Mouse (Mus musculus) liver, embryonic 16.5 days (tissue): ENCODE results near the gene Mrpl47. TPM values are rescaled to one million over a fixed set of nuclear protein-coding genes. Genes with fewer than 3 reads are reported as not detected.
A peak's percentile ranks its signal among the peaks of the same experiment; 100 is the strongest.
"Not testable (repeated sequence)": the region's sequence is repeated elsewhere in the genome, so short reads cannot be mapped to it uniquely, and the experiment has no call there.

Experiments
- ATAC-seq: fragments of 200-750 bp; cut with Nextera tagmentation; 2 replicates; pipeline ENCODE4 v1.8.0; 2017; ENCODE audit warnings: low read depth, mild to moderate bottlenecking, moderate number of reproducible peaks, moderate library complexity
- H3K27ac ChIP-seq: fragments of 300-500 bp; sonication (generic); 2 replicates; pipeline ENCODE4 v1.5.1; 2014; ENCODE audit warnings: mild to moderate bottlenecking, low read length
- H3K27me3 ChIP-seq: fragments of 300-500 bp; sonication (generic); 2 replicates; pipeline ENCODE4 v1.6.1; 2014; ENCODE audit warnings: low read depth, low read length, mixed read lengths; ENCODE audit not compliant: control insufficient read depth, insufficient read depth
- H3K36me3 ChIP-seq: fragments of 300-500 bp; sonication (generic); 2 replicates; pipeline ENCODE4 v1.6.1; 2014; ENCODE audit warnings: mild to moderate bottlenecking; ENCODE audit not compliant: control insufficient read depth, insufficient read depth
- H3K4me1 ChIP-seq: fragments of 300-500 bp; sonication (generic); 2 replicates; pipeline ENCODE4 v1.6.1; 2014; ENCODE audit warnings: low read depth, low read length, mixed read lengths; ENCODE audit not compliant: control insufficient read depth
- H3K4me2 ChIP-seq: fragments of 300-500 bp; sonication (generic); 2 replicates; pipeline ENCODE4 v1.6.1; 2014; ENCODE audit warnings: low read depth, low read length, mixed read lengths
- H3K4me3 ChIP-seq: fragments of 300-500 bp; sonication (generic); 2 replicates; pipeline ENCODE4 v1.5.1; 2014; ENCODE audit warnings: low read depth, mild to moderate bottlenecking, low read length
- H3K9ac ChIP-seq: fragments of 300-500 bp; sonication (generic); 2 replicates; pipeline ENCODE4 v1.6.1; 2014; ENCODE audit warnings: low read depth, low read length
- H3K9me3 ChIP-seq: fragments of 300-500 bp; sonication (generic); replicated peaks from 2 replicates; pipeline ENCODE4 v1.6.1; 2016; ENCODE audit warnings: low read length; ENCODE audit not compliant: control insufficient read depth
- WGBS: fragments of 180-500 bp; shearing (Covaris S2); extraction: QIAGEN DNeasy Blood & Tissue Kit; methylation state at CpG from one replicate; pipeline ENCODE4 v1.1.7; 2014; ENCODE audit not compliant: insufficient replicate concordance; 5-methylcytosine and 5-hydroxymethylcytosine counted together
- polyA plus RNA-seq: library from polyadenylated mRNA; unstranded; fragments of >200 nt; fragmentation: Nextera tagmentation; extraction: Ambion mirVana; gene quantifications from 2 replicates; pipeline ENCODE4 v1.2.1, GENCODE M21; 2015

Gene Mrpl47
- polyA plus RNA-seq, 1 experiment from 2014 or later: 12.7 TPM

GRCm38 (mm10) chr3:32745001-32745400 lies 7.6 kb upstream of the Mrpl47 start:
- no peak overlapping the region for H3K27ac ChIP-seq
- H3K27me3 ChIP-seq: no peaks in the 10 kb centered on the region
- no peak overlapping the region for H3K4me2 ChIP-seq
- no peaks in the 10 kb centered on the region for H3K4me1 ChIP-seq
- H3K4me3 ChIP-seq: no peak overlapping the region
- H3K9ac ChIP-seq: no peak overlapping the region
- no peaks in the 10 kb centered on the region for H3K9me3 ChIP-seq
- ATAC-seq: no peak
- H3K36me3 ChIP-seq: peaks cover 21% of the 10 kb centered on the region
- WGBS: 79% methylated on average over 6 of the region's 6 CpGs

DNA sequence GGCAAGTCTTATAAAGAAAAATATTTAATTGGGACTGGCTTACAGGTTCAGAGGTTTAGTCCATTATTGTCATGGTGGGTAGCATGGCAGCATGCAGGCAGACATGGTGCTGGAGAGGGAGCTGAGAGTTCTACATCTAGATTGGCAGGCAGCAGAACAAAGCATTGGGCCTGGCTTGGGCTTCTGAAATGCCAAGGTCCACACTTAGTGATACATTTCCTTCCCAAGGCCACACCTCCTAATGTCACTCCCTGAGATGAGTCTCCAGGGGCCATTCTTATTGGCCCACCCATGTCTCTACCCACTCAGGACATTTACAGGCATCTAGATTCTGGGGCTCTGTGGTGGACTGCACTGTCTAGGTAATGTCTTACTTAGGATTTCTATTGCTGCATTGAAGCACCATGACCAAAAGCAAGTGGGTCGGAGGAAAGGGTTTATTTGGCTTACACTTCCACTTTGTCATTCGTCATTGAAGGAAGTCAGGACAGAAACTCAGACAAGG lies 4.9 kb upstream of the Mrpl47 start:
- H3K27ac ChIP-seq: no peak overlapping the region
- H3K36me3 ChIP-seq: peaks cover 11% of the 10 kb centered on the region
- no peaks in the 10 kb centered on the region for H3K27me3 ChIP-seq
- WGBS: 52% methylated on average over 2 of the region's 2 CpGs
- H3K9ac ChIP-seq: no peak overlapping the region
- H3K4me1 ChIP-seq: peaks cover 10% of the 10 kb centered on the region
- no peak for ATAC-seq
- H3K4me2 ChIP-seq: no peak overlapping the region
- H3K9me3 ChIP-seq: no peaks in the 10 kb centered on the region
- H3K4me3 ChIP-seq: no peak overlapping the region

DNA sequence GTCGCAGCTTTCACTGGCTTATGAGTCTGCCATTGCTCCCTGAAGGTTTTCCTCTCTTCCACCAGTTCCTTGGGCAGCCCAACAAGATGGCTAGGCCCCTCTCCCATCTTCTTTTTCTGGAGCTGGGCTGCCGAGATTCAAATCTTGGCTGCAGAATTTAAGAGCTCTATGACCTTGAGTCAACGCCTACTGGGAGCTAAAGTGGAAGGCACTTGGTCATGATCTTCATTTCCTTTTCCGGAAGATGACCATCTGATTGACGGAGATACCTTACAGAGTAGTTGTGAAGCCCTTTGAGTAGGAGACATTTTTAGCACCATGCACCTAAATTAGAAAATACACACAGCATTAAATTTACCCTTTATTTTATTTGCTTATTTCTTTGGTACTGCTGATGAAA lies 1.1 kb upstream of the Mrpl47 start:
- H3K4me3 ChIP-seq: no peak overlapping the region
- H3K27ac ChIP-seq: no peak overlapping the region
- whole genome bisulfite sequencing: 83% methylated on average over 5 of the region's 5 CpGs
- H3K9ac ChIP-seq: no peak overlapping the region
- H3K27me3 ChIP-seq: no peaks in the 10 kb centered on the region
- ATAC-seq: no peak
- H3K9me3 ChIP-seq: no peaks in the 10 kb centered on the region
- H3K4me1 ChIP-seq: peaks cover 18% of the 10 kb centered on the region
- H3K36me3 ChIP-seq: no peaks in the 10 kb centered on the region
- H3K4me2 ChIP-seq: no peak overlapping the region

DNA sequence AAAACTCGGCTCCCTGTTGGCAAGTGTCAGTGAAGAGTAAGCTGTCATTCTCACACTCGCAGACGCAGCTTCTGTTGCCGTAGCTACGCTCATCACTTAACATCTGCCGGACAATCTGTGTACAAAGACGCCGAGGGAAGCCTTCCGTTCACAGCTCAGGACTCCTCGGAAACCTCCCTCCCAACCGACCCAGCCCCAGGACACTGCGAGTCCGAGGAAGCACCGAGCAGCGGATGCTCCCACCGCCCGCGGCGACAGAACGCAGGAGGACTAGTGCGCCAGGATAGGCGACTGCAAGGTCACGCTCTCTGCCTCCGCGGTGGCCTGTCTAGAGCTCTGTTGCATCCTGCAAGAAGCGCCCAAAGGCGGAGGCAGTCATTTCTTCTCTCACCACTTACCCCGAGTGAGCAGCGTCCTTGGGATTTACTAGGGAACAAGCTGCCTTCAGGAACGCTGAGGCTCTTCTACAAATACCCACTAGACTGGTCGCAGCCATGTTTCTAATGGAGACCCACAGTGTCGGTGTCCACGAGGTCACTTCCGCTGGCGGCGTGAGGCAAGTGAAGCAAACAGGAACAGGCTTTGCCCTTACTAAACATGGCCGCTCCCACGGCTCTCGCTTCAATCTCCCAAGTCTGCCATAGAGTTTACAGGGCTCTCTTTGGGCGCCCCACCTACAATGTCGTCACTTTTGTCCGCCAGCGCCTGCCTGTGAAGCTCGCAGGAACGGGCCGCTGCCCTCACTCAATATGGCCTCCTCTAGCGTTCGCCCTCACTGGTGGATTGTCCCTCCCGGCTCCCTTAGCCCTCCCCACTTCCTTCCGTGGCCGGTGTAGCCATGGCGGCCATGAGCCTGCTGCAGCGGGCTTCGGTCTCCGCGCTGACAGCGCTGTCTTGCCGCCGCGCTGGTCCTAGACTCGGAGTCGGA lies 897 bp downstream of the Mrpl47 start, which contains the start of gene Ndufb5:
Gene Ndufb5 (plus strand): TSS at position 747 of the 928 bp plus-strand sequence.
- Histone ChIP-seq H3K27ac (peak within 1 kb of the TSS; percentile 72), H3K9ac (peak within 1 kb of the TSS; percentile 81), H3K4me1 (peaks cover 18% of the 10 kb centered on the region), H3K36me3 (peaks cover 8% of the 10 kb centered on the region), H3K27me3 (no peaks in the 10 kb centered on the region), H3K4me2 (peak within 1 kb of the TSS; percentile 90), H3K9me3 (no peaks in the 10 kb centered on the region), H3K4me3 (peak within 1 kb of the TSS; percentile 91)
- ATAC-seq: peak; percentile 95
- under 1% methylated on average over 62 of the region's 62 CpGs for WGBS

- no peak overlapping the region for H3K27ac ChIP-seq
- no peaks in the 10 kb centered on the region for H3K27me3 ChIP-seq
- H3K4me2 ChIP-seq: no peak overlapping the region
- no peaks in the 10 kb centered on the region for H3K4me1 ChIP-seq
- peaks cover 58% of the 10 kb centered on the region for H3K36me3 ChIP-seq
- WGBS: 78% methylated on average over 4 of the region's 4 CpGs
- no peak overlapping the region for H3K4me3 ChIP-seq
- no peak for ATAC-seq
- H3K9me3 ChIP-seq: no peaks in the 10 kb centered on the region
- H3K9ac ChIP-seq: no peak overlapping the region
These were observed 9.5 kb downstream of the Mrpl47 start for GRCm38 (mm10) chr3:32727861-32728260.

GRCm38 (mm10) chr3:32725951-32726350 lies 11.5 kb downstream of the Mrpl47 start:
- Histone ChIP-seq H3K9me3 (no peaks in the 10 kb centered on the region), H3K27ac (no peak overlapping the region), H3K4me2 (no peak overlapping the region), H3K9ac (no peak overlapping the region), H3K27me3 (no peaks in the 10 kb centered on the region), H3K4me1 (no peaks in the 10 kb centered on the region), H3K36me3 (peaks cover 59% of the 10 kb centered on the region), H3K4me3 (no peak overlapping the region)
- WGBS: 82% methylated on average over 5 of the region's 5 CpGs
- ATAC-seq: no peak

DNA sequence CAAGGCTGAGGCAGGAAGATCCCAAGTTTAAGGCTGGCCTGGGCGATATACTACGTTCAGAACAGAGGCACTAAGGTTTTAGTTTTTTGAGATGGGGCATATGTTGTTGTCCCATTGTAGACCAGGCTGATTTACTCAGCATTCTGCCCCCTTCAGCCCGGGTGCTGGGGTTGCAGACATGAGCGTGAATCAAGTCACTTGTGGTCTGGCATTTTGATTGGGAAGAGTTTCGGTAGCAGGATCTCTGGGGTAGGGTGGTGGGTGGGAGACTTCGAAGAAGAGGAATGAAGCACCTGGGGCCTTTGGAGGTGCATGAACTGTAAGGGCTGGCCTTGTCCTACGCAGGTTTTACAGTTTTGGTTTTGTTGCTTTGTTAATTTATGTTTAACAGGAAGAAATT lies 13.2 kb downstream of the Mrpl47 start:
- Histone ChIP-seq H3K9ac (no peak overlapping the region), H3K4me2 (no peak overlapping the region), H3K4me1 (no peaks in the 10 kb centered on the region), H3K27me3 (no peaks in the 10 kb centered on the region), H3K4me3 (no peak overlapping the region), H3K9me3 (no peaks in the 10 kb centered on the region), H3K27ac (no peak overlapping the region), H3K36me3 (peaks cover 68% of the 10 kb centered on the region)
- no peak for ATAC-seq
- 84% methylated on average over 7 of the region's 7 CpGs for WGBS

DNA sequence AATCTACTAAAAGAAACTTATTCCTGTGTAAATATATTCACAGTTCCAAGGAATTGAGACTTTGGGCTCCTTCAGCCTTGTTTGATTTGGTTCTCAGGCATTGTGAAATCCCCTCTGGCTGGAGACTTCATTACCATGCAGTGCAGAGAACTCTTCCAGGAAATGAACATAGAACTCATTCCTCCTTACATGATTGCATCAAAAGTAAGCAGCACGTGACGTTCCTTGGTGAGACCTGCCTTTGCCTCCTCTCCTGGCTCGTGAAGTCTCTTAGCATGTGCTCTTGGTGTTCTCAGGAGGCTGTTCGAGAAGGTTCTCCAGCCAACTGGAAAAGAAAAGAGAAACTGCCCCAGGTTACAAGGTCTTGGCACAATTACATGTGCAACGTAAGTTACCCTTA lies 19.1 kb downstream of the Mrpl47 start:
- 88% methylated on average over 5 of the region's 5 CpGs for WGBS
- Histone ChIP-seq H3K4me3 (no peak overlapping the region), H3K9me3 (no peaks in the 10 kb centered on the region), H3K27me3 (no peaks in the 10 kb centered on the region), H3K36me3 (peaks cover 67% of the 10 kb centered on the region), H3K27ac (no peak overlapping the region), H3K4me1 (no peaks in the 10 kb centered on the region), H3K4me2 (no peak overlapping the region), H3K9ac (no peak overlapping the region)
- no peak for ATAC-seq

- not testable (repeated sequence) for H3K27ac ChIP-seq, H3K9ac ChIP-seq, H3K4me1 ChIP-seq, ATAC-seq, H3K27me3 ChIP-seq, H3K4me2 ChIP-seq, H3K9me3 ChIP-seq, H3K4me3 ChIP-seq
- WGBS: 86% methylated on average over 6 of the region's 6 CpGs
- H3K36me3 ChIP-seq: peaks cover 65% of the 10 kb centered on the region
These were observed 20.0 kb downstream of the Mrpl47 start for GRCm38 (mm10) chr3:32717403-32717802.
